Mouse (Mus musculus) thymus, postnatal 14 days (tissue): ENCODE data around the gene Eps8l2.

Experiments used
- DNase-seq: peaks from one replicate; pipeline ENCODE4 v3.0.0; 2021

Eps8l2 gene

GRCm38 (mm10) chr7:141338576-141339131 lies at the start of gene Eps8l2:
Gene Eps8l2 (plus strand): TSS chr7:141338880.
- DNase-seq, result peak; percentile 44

- no peak for DNase-seq
Observed at GRCm38 (mm10) chr7:141291921-141292582, 46.6 kb upstream of the Eps8l2 start, which contains the start of gene Drd4. Gene Drd4 (plus strand): TSS chr7:141292006.

DNA sequence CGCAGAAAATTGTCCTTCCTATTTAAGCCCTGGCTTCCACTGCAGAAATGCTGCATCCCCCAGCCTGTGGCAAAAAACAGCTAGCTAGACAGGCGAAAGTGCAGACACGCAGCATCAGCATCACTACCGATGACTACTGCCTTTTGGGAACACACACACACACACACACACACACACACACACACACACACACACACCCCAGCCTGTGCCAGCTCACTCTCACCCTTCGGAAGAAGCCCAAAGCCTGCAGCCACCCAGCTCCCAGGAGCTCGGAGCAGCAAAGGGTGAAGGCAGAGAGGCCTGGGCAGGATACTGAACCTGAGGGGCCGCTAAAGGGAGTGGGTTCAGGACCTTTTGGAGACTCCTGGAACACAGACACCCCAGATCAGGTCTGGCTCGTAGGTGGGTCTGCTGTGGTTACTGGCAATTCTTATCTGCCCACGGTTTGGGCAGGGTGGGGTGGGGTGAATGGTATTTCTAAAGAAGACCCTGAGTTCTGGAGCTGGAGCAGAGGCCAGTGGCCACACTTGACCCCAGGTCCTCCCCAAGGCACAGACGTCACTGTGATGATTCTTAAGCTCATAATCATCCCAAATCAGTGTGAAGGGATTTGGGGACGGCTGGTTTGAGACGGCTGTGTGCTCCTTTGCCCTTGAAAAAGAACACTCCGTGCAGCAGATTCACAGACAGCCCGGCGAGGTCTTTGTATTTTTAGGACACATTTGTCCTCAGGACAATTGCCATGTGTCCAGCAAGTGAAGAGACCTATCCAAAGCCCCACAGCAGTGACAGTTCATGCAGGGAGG lies 45.9 kb upstream of the Eps8l2 start:
- DNase-seq, result no peak

GRCm38 (mm10) chr7:141293852-141294471 lies 44.7 kb upstream of the Eps8l2 start:
- no peak for DNase-seq

DNA sequence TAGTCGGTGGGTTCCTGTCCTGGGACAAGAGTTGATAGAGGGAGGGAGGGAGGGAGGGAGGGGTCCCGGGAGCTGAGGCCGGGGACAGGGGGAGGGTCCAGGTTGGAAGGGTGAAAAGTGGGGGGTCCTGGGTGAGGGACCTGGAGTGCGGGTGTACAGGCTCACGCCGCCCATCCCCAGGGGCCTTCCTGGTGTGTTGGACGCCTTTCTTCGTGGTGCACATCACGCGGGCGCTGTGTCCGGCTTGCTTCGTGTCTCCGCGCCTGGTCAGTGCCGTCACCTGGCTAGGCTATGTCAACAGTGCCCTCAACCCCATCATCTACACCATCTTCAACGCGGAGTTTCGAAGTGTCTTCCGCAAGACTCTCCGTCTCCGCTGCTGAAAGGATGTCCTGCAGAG lies 44.2 kb upstream of the Eps8l2 start:
- no peak for DNase-seq

DNA sequence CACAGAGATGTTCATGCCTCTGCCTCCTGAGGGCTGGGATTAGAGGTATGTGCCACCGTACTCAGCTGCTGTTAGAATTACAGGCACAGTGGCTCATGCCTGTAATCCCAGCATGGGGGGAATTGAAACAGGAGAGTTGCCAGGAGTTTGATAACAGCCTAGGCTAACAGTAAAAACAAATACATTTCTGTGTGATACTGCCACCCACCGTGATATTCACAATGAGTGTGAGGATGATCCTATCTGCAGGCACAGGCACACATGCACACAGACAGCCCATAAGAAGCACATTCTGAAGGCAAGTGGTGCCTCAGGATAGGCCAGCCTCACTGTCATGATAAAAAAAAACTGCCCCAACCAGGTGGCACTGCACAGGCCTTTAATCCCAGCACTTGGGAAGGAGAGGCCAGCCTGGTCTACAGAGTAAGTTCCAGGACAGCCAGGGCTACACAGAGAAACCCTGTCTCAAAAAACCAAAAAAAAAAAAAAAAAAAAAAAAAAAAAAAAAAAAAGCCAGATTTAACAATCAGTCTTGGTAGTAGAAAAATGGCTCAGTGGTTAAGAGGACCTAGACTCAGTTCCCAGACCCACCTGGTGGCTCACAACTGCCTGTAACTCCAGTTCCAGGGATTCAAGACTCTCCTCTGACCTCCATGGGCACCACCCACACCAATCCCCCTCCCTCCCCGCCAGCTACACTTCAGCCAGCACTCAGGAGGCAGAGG lies 40.6 kb upstream of the Eps8l2 start:
- no peak for DNase-seq

DNA sequence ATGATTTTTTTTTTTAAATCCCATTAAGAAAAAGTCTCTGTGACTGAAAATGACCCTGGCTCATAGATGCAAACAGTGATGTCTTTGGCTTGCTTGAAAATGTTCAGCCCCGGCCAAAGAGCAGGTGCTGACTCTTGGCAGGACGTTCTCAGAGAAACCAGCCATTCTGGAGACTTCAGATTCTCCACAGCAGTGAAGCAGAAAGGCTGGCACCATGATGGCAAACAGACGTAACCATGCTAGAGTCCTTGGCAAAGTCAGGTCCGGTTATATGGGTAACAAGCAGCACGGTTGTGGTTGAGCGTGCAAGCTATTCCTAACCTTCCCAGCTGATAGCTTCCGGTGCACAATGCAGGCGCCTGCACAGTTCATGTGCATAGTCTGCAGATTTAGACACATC lies 39.5 kb upstream of the Eps8l2 start:
- no peak for DNase-seq

GRCm38 (mm10) chr7:141301386-141301785 lies 37.3 kb upstream of the Eps8l2 start:
- no peak for DNase-seq

DNA sequence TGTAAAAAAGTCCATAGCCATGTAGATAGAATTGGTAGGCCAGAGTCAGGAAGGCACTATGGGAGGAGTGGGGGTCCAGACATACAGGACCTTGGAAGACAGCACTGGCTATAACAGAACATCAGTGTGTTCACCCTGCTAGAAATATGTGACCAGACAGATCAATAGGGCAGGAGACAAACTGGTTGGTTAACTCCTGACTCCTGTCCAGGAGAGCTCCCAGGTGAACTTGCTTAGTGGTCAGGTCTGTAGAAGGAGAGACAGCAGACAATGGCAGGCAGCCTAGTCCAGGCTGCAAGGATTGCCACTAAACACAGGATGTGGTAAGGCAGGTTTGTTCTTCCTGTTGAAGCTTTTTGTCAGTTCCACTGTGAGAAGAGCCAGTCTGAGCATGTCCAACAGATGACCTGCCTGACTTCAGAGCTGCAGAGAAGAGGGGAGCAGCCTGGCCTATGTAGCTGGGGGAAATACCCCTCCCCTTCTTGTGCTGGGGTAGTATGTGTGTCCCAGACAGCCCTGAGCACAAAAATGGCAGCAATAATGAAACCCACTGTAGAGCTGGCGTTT lies 35.9 kb upstream of the Eps8l2 start:
- peak; percentile 49 for DNase-seq

GRCm38 (mm10) chr7:141304537-141304936 lies 34.1 kb upstream of the Eps8l2 start:
- DNase-seq, result no peak

- DNase-seq, result no peak
Observed at GRCm38 (mm10) chr7:141314416-141314815, 24.3 kb upstream of the Eps8l2 start.

DNA sequence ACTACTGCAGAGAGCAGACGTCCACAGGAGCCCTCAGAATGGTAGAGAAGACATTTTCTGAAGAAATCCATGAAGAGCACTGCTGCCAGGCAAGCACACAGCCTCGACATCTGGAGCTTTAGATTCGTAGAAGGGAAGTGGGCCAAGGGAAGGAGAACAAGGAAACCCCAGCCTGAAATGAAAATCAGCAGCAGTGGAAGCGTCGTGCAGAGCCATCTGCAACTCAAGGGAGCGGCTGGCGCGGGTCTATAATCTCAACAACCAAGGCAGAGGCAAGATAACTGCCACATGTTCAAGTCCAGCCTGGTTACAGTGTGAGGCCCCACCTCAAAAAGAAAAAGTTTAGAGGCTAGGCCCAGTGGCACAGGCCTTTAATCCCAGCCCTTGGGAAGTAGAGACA lies 23.6 kb upstream of the Eps8l2 start:
- no peak for DNase-seq

- peak; percentile 74 for DNase-seq
Observed at GRCm38 (mm10) chr7:141315974-141316373, 22.7 kb upstream of the Eps8l2 start.

DNA sequence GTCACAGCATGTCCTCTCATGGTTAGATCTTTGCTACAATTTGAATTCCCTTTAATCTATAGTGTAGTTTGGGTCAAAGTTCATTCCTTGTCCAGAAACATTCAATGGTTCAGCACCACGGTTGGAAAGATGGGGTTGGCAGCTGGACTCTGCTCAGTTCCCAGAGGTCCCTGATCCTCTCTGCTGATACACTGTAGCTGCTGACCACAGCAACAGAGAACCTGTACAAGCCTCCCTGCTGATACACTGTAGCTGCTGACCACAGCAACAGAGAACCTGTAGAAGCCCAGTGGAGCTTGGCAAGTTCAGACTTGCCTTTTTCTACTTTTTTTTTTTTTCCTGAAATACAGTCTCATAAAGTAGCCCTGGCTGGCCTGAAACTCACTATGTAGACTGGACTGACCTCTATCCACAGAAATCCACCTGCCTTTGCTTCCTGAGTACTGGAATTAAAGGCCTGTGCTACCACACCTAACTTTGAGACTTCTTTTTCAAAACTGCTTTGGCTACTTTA lies 21.0 kb upstream of the Eps8l2 start:
- DNase-seq, result no peak

DNA sequence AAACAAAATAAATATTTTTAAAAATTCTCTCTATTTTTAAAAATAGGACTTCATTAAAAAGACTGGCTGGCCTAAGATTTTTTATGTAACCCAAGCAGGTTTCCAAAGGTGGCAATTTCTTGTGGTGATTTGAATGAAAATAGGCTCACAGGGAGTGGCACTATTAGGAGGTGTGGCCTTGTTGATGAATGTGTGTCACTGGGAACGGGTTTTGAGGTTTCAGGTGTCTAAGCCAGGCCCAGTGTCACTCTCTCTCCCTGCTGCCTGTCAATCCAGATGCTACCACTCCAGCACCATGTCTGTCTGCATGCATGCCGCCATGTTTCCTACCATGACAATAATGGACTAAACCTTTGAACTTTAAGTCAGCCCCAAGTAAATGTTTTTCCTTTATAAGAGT lies 19.2 kb upstream of the Eps8l2 start:
- DNase-seq, result no peak

DNA sequence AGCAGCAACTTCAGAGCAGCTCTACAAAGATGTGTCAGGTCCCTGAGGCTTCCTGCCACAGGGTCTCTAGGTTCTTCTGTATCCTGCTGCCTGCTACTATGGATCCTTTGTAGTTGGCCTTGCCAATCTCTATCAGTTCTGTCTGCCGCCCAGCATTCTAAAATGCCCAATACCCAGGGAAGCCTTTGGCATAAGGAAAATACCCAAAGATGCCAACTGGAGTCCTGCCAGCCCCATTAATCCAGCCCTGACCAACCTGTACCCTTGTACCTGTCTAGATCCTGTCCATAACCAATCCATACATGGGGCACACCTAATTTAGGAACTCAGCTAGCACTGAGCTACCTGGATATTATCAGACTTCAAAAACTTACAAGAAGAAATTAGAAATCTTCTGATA lies 14.0 kb upstream of the Eps8l2 start:
- no peak for DNase-seq

- peak; percentile 73 for DNase-seq
Observed at GRCm38 (mm10) chr7:141326546-141327446, 11.9 kb upstream of the Eps8l2 start.

DNA sequence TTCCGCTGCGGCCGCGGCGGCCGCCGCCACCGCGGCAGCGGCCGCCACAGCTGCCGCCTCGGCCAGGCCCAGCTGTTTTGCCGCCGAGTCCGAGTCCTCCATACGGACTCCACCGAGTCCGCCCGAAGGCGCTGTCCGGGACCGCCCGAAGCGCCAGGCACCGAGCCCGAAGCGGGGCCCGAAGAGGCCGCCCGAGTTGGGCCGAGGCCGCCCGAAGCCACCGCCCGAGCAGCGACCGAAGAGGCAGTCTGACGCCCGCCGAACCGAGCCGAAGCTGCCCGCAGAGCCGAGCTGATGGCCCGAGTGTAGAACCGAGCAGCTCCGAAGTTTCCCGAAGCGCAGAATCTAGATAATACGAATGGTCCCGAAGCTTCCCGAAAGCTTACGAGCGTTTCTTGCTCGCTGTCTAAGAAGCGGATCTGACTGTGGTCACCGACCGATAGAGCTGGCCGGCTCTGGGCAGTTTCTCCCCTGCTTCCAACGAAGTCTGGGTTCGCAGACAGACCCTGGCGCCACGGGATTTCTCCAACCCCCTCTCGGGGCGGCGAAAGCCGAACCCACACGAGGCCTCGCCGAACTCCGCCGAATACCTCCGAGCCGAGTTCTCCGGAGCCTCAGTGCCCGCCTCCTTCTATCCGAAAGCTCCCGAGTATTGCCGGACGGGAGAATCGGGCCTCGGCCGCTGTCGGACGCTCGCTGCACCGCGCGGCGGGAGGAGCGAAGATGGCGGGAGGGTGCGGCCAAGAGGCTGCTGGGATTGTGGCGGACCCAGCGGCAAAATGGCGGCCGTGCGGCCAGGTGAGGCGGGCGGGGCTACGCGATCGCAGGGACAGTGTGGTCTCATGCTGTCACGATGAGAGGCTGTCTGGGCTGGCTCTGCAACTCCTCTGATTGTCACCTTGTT lies 11.0 kb upstream of the Eps8l2 start, which contains the start of the genes Deaf1 and Tmem80:
Gene Deaf1, minus strand, starts transcription at position 222 of the 904 bp plus-strand sequence.
Gene Tmem80, plus strand, starts transcription at position 271 of the 904 bp plus-strand sequence.
- DNase-seq, result peak; percentile 99

DNA sequence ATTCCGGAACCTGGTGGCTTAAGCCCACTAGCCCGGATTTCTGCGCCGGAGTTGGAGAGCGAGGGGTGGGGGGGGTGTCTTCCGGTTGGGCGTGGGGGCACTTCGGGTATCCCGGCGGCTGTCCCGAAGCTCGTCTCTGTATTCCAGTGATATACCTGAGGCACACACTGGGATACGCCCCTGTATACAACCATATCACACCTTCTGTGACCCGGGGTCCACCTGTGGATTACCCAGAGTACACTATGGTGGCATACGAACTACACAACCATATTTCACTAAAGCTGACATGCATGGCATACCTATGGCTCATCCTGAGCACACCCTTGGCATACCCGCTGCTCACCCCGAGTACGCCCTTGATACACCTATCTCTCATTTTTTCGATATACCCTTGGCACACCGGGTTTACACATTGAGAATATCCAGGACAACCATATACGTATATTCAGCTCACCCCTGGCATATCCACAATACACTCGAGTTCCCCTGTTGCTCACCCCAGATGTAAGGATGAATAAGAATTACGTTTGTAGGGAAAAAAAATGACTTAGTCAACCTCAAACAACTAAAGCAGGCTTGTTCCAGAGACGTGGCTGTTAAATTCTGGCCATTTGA lies 10.2 kb upstream of the Eps8l2 start:
- DNase-seq, result no peak
